Mouse (Mus musculus): ENCODE measurements around the gene Gm4559. TPM values are rescaled to one million over a fixed set of nuclear protein-coding genes. Genes with fewer than 3 reads are reported as not detected.
"Not testable (repeated sequence)": the region's sequence is repeated elsewhere in the genome, so short reads cannot be mapped to it uniquely, and the experiment has no call there.

The Gm4559 gene
- polyA plus RNA-seq, 1 experiment = not detected

GRCm38 (mm10) chr7:142255517-142255916, 18.6 kb downstream of the Gm4559 start:
- 1% methylated on average over 2 of the region's 2 CpGs for WGBS
- Histone ChIP-seq H3K4me3 (ENCODE audit: low read depth, low read length) (no peak overlapping the region), H3K27ac (ENCODE audit: insufficient read depth, low read depth, low read length) (no peak overlapping the region), H3K36me3 (ENCODE audit: control insufficient read depth, insufficient read depth, low read length) (no peaks in the 10 kb centered on the region), H3K4me1 (ENCODE audit: control insufficient read depth, insufficient read depth, insufficient read length, low read length) (no peaks in the 10 kb centered on the region), H3K27me3 (ENCODE audit: control insufficient read depth, insufficient read depth, low read length) (no peaks in the 10 kb centered on the region)
- TF ChIP-seq CTCF (IDR thresholded peaks at IDR 0.05; ENCODE audit: extremely low read depth, insufficient read length, insufficient replicate concordance, low read depth, low read length) (peak; percentile 68; the same call in 1 of the 2 replicates), POLR2A (IDR thresholded peaks at IDR 0.05; ENCODE audit: low read depth, low read length) (no peak)

GRCm38 (mm10) chr7:142249824-142250223, 24.3 kb downstream of the Gm4559 start:
- no peak overlapping the region for H3K4me3 ChIP-seq (ENCODE audit: low read depth, low read length)
- no peaks in the 10 kb centered on the region; the same call in 1 of the 2 replicates for H3K4me1 ChIP-seq (ENCODE audit: control insufficient read depth, insufficient read depth, insufficient read length, low read length)
- no peaks in the 10 kb centered on the region for H3K27me3 ChIP-seq (ENCODE audit: control insufficient read depth, insufficient read depth, low read length)
- 0% methylated on average over 1 of the region's 1 CpGs for WGBS
- TF ChIP-seq CTCF (IDR thresholded peaks at IDR 0.05; ENCODE audit: extremely low read depth, insufficient read length, insufficient replicate concordance, low read depth, low read length) = peak; percentile 59; the same call in 1 of the 2 replicates
- no peak for TF ChIP-seq POLR2A (IDR thresholded peaks at IDR 0.05; ENCODE audit: low read depth, low read length)
- H3K36me3 ChIP-seq (ENCODE audit: control insufficient read depth, insufficient read depth, low read length) = no peaks in the 10 kb centered on the region
- no peak overlapping the region for H3K27ac ChIP-seq (ENCODE audit: insufficient read depth, low read depth, low read length)

GRCm38 (mm10) chr7:142240978-142241377, 33.2 kb downstream of the Gm4559 start, which contains the start of gene Gm40460:
Gene Gm40460, minus strand, starts transcription at chr7:142241078.
- no peaks in the 10 kb centered on the region for H3K36me3 ChIP-seq (ENCODE audit: control insufficient read depth, insufficient read depth, low read length)
- H3K4me1 ChIP-seq (ENCODE audit: control insufficient read depth, insufficient read depth, insufficient read length, low read length) = no peaks in the 10 kb centered on the region; the same call in 1 of the 2 replicates
- TF ChIP-seq CTCF (IDR thresholded peaks at IDR 0.05; ENCODE audit: extremely low read depth, insufficient read length, insufficient replicate concordance, low read depth, low read length) = no peak
- no peak for TF ChIP-seq POLR2A (IDR thresholded peaks at IDR 0.05; ENCODE audit: low read depth, low read length)
- WGBS = 46% methylated on average over 2 of the region's 2 CpGs
- no peak within 1 kb of the TSS for H3K4me3 ChIP-seq (ENCODE audit: low read depth, low read length)
- H3K27me3 ChIP-seq (ENCODE audit: control insufficient read depth, insufficient read depth, low read length) = no peaks in the 10 kb centered on the region
- no peak within 1 kb of the TSS for H3K27ac ChIP-seq (ENCODE audit: insufficient read depth, low read depth, low read length)

DNA sequence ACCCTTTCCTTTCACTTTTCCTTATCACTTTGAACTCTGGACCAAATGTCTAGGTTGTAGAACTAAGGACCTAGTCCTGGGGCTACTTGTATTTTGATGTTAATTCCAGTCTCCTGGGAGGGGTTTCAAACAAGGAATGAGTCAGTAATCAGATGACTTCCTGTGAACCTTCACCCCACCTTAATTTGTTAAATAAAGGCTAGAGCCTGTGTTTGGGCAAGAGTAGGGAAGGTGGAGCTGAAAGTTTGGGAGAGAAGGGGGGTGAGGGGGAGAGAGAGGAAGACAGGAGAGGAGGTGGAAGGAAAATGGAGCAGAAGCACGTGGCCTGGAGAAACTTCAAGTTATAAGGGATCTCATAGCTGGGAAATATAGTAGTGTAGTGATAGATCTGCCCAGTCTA, 42.6 kb downstream of the Gm4559 start:
- 13% methylated on average over 1 of the region's 1 CpGs for WGBS
- Histone ChIP-seq H3K36me3 (ENCODE audit: control insufficient read depth, insufficient read depth, low read length) (no peaks in the 10 kb centered on the region), H3K27ac (ENCODE audit: insufficient read depth, low read depth, low read length) (peak overlapping the region; percentile 88), H3K4me3 (ENCODE audit: low read depth, low read length) (no peak overlapping the region), H3K4me1 (ENCODE audit: control insufficient read depth, insufficient read depth, insufficient read length, low read length) (peaks cover 14% of the 10 kb centered on the region), H3K27me3 (ENCODE audit: control insufficient read depth, insufficient read depth, low read length) (no peaks in the 10 kb centered on the region)
- TF ChIP-seq CTCF (IDR thresholded peaks at IDR 0.05; ENCODE audit: extremely low read depth, insufficient read length, insufficient replicate concordance, low read depth, low read length) (no peak), POLR2A (IDR thresholded peaks at IDR 0.05; ENCODE audit: low read depth, low read length) (no peak)

- not testable (repeated sequence) for H3K36me3 ChIP-seq (ENCODE audit: control insufficient read depth, insufficient read depth, low read length); H3K4me3 ChIP-seq (ENCODE audit: low read depth, low read length); H3K27me3 ChIP-seq (ENCODE audit: control insufficient read depth, insufficient read depth, low read length)
- Histone ChIP-seq H3K27ac (ENCODE audit: insufficient read depth, low read depth, low read length) (peak within 1 kb of the TSS; percentile 30), H3K4me1 (ENCODE audit: control insufficient read depth, insufficient read depth, insufficient read length, low read length) (peaks cover 14% of the 10 kb centered on the region)
- WGBS = 60% methylated on average over 3 of the region's 3 CpGs
These were observed 44.3 kb downstream of the Gm4559 start, which contains the start of gene Krtap5-5 for GRCm38 (mm10) chr7:142229871-142230270. Gene Krtap5-5, minus strand, starts transcription at chr7:142229971.

DNA sequence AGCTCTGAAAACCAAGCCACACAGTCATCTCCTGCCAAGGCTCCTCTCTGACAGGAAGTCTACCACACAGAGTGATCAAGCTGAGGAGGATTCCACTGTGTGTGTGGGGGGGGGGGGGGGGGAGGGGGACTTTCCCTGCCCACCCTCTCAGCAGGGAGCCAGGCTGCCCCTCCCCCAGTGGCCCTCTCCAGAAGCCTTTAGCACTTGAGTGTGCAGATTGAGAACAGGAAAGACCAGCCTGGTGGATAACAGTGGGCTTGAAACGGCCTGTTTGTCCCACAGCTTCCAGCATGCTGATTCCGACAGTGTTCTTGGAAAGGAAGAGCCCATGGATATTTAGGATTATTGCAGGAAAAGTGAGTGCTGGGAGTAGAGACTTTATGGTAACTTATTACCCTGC, 49.6 kb downstream of the Gm4559 start:
- H3K4me1 ChIP-seq (ENCODE audit: control insufficient read depth, insufficient read depth, insufficient read length, low read length) = peaks cover 2% of the 10 kb centered on the region; the same call in 1 of the 2 replicates
- WGBS = 53% methylated on average over 2 of the region's 2 CpGs
- no peaks in the 10 kb centered on the region for H3K36me3 ChIP-seq (ENCODE audit: control insufficient read depth, insufficient read depth, low read length)
- no peak overlapping the region for H3K27ac ChIP-seq (ENCODE audit: insufficient read depth, low read depth, low read length)
- no peaks in the 10 kb centered on the region for H3K27me3 ChIP-seq (ENCODE audit: control insufficient read depth, insufficient read depth, low read length)
- TF ChIP-seq POLR2A (IDR thresholded peaks at IDR 0.05; ENCODE audit: low read depth, low read length) (no peak), CTCF (IDR thresholded peaks at IDR 0.05; ENCODE audit: extremely low read depth, insufficient read length, insufficient replicate concordance, low read depth, low read length) (no peak)
- no peak overlapping the region for H3K4me3 ChIP-seq (ENCODE audit: low read depth, low read length)

Other genes with a start within 250 kb of the Gm4559 start
- gene Mob2, start 213.3 kb downstream of the Gm4559 start, polyA plus RNA-seq (2012; rRNA removed) = 26.1 and 31.8 TPM in 2 replicates
- gene Dusp8, start 178.5 kb downstream of the Gm4559 start, polyA plus RNA-seq (2012; rRNA removed) = 8.9 and 13.4 TPM in 2 replicates
- gene Gm45618, start 153.6 kb downstream of the Gm4559 start, polyA plus RNA-seq (2012; rRNA removed) = not detected in 2 replicates
- not detected in 2 replicates for gene Gm39115, start 138.3 kb downstream of the Gm4559 start, polyA plus RNA-seq (2012; rRNA removed)
- gene Gm45337, start 129.8 kb downstream of the Gm4559 start, polyA plus RNA-seq (2012; rRNA removed) = not detected in 2 replicates
- not detected in 2 replicates for gene Gm29735, start 117.2 kb downstream of the Gm4559 start, polyA plus RNA-seq (2012; rRNA removed)
- gene Gm4553, start 108.6 kb downstream of the Gm4559 start, polyA plus RNA-seq (2012; rRNA removed) = not detected in 2 replicates
- not detected in 2 replicates for gene Krtap5-2, start 98.4 kb downstream of the Gm4559 start, polyA plus RNA-seq (2012; rRNA removed)
- gene Gm10153, start 84.0 kb downstream of the Gm4559 start, polyA plus RNA-seq (2012; rRNA removed) = not detected in 2 replicates
- 0.91 TPM in 1 of 2 replicates, not detected in the other for gene Krtap5-3, start 73.0 kb downstream of the Gm4559 start, polyA plus RNA-seq (2012; rRNA removed)
- 0.20 TPM in 1 of 2 replicates, not detected in the other for gene Gm7579, start 62.5 kb downstream of the Gm4559 start, polyA plus RNA-seq (2012; rRNA removed)
- 0.65 TPM in 1 of 2 replicates, not detected in the other for gene Krtap5-5, start 44.4 kb downstream of the Gm4559 start, polyA plus RNA-seq (2012; rRNA removed)
- gene Gm40460, start 33.3 kb downstream of the Gm4559 start, polyA plus RNA-seq (2012; rRNA removed) = not detected in 2 replicates
- gene Gm2431, start 16.0 kb downstream of the Gm4559 start, polyA plus RNA-seq (2012; rRNA removed) = not detected in 2 replicates
- not detected in 2 replicates for gene Krtap5-1, start 22.8 kb upstream of the Gm4559 start, polyA plus RNA-seq (2012; rRNA removed)
- gene Krtap5-4, start 29.2 kb upstream of the Gm4559 start, polyA plus RNA-seq (2012; rRNA removed) = not detected in 2 replicates
- gene Ifitm10, start 99.4 kb upstream of the Gm4559 start, polyA plus RNA-seq (2012; rRNA removed) = 1.5 and 3.2 TPM in 2 replicates
- gene Gm49369, start 108.3 kb upstream of the Gm4559 start, polyA plus RNA-seq (2012; rRNA removed) = 0.42 TPM in 1 of 2 replicates, not detected in the other
- gene Ctsd, start 113.7 kb upstream of the Gm4559 start, polyA plus RNA-seq (2012; rRNA removed) = 174 and 253 TPM in 2 replicates
- gene Syt8, start 160.5 kb upstream of the Gm4559 start, polyA plus RNA-seq (2012; rRNA removed) = 1.4 and 66.8 TPM in 2 replicates
- gene Tnni2, start 167.4 kb upstream of the Gm4559 start, polyA plus RNA-seq (2012; rRNA removed) = 0.35 and 2.9 TPM in 2 replicates
- 29.4 and 48.0 TPM in 2 replicates for gene Lsp1, start 186.4 kb upstream of the Gm4559 start, polyA plus RNA-seq (2012; rRNA removed)
- 0.10 TPM in 1 of 2 replicates, not detected in the other for gene Tnnt3, start 224.5 kb upstream of the Gm4559 start, polyA plus RNA-seq (2012; rRNA removed)

Data from small intestine, adult 2 months (tissue).